Mouse (Mus musculus) liver, embryonic 14.5 days (tissue): ENCODE results near the gene Naglu.

ENCODE experiments used
- CTCF ChIP-seq: IDR thresholded peaks from 2 replicates; pipeline ENCODE4 v1.5.1; 2016; ENCODE audit warnings: antibody characterized with exemption, low read depth, control low read depth
- EP300 ChIP-seq: IDR thresholded peaks from 2 replicates; pipeline ENCODE4 v1.6.1; 2016; ENCODE audit warnings: antibody characterized with exemption, low read depth

GRCm38 (mm10) chr11:101046440-101046839, 23.4 kb upstream of the Naglu start:
- TF ChIP-seq CTCF (no peak), EP300 (no peak)
